Mouse (Mus musculus) adrenal gland, adult (tissue): ENCODE data around the gene Iqub.

Experiments used
- DNase-seq, 2 experiments: peaks; one replicate each; pipeline ENCODE4 v3.0.0; 2022 to 2023; ENCODE audit warnings: low spot score in 1 of 2; ENCODE audit not compliant: inconsistent age in 2 of 2

Iqub gene

DNA sequence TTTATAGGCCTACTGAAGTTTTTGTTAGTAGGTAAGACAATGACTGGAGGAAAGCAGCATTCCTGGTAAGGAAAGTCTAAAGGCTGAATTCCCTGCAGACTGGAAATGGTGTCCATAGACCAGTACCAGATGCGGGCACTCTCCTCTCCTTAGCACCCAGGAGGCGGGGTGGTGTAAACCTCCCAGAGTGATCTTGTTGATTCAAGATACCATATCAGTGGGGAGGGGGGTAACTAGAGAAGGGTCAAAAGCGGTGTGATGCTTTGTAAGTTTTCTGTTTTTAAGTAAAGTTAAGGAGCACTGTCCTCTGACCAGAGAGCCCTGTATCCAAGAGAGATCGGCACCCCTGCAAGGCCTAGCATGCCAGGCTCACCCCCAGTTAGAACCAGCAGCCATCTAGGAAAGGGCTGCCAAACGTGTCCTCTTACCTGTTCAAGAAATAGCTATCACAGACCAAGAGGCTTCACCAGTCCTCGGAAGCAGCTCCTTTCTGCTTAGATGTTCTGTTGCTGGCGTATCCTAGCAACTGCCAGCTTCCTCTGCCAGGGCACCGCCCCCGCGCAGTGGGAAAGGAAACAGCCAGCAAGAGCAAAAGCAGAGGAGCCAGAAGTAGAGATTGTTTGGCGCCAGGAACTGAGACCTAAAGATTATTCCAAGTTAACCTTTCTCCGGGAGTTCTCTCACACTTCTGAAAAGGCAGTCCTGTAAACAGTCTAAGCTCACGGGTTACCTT is at the start of gene Iqub:
Gene Iqub, minus strand, starts transcription at position 516 of the 733 bp plus-strand sequence.
- DNase-seq = peak; percentile 52 to 79

DNA sequence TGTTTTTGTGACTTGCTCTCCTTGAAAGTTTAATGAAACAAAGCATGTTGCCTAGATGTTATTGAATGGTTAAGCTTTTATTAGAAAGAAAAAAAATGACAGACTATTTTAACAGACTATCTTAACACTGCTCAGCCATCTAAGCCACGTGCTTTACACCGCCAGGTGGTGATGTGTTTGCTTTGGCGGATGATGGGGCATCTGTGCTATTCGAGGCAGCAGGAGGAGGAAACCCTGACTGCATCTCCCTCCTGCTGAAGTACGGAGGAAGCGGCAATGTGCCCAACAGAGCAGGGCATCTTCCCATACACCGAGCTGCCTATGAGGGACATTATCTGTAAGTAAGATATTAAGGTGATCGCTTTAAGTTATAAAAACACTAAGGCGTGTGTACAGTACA is 49.2 kb upstream of the Iqub start:
- no peak for DNase-seq

DNA sequence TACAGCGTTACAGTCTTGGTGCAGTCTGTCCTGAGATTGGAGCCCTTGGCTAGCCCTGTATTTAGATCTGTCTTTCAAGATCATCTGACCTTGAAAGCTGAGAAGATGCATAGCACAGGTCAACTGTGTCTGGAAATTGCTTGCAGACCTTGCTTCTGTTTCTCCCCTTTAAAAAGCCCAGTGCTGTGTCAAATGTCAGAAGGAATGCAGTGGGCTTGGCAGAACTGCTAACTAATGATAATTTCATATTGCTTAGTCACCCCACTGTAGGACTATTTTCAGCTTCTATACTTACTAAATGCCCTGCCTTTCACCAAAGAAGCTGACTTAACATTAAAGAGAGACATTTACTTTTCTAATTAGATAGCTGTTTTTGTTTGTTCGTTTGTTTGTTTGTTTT is 40.6 kb upstream of the Iqub start:
- DNase-seq = no peak

DNA sequence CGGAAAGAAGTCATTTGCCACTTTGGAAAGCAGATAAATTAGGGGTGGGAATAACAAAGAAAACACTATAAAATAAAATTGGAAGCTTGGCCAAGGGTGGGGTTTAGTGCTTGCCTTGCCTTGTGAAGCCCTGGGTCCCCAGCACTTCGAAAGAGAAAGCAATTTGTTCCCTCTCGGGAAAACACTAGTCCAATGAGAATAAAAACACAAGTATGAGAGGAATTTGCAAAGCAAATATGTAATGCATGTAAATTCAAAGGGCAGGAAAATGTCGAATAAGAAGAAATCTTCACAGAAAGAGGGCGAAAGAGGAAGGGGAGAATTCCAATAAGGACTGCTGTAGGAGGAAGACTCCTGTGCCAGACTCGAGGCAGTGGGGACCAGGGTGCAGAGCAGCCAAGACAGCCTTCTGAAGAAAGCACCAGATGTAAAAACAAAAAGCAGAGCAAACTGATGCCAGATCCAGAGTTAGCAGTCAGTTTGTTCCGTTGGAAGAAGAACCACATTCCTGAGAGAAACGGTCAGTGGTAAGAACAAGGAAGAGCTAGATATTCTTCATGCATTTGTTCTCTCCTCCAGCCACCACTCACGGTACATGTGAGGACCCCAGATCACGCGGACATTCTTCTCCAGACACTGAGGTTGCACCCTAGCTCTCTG is 39.7 kb upstream of the Iqub start:
- DNase-seq = peak in 1 of 2 experiments; percentile 21

DNA sequence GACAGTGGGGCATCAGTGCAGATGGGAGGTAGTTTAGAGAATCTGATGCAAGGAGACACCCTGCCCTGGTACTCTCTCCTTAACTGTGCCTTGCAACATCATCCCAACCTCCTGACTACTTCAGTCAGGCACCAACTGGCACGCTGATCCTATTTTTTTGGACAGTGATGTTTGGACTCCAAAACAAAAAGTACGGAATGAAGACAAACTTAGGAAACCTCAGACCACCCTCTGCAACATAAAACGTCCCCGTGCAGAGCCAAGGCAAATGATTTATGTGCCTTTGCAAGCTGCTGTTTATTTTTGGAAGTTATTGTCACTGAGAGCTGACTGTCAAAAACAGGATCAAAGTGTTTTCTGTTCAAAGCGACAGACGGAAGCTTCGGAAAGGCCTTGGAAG is 37.2 kb upstream of the Iqub start:
- peak in 1 of 2 experiments; percentile 32 for DNase-seq

DNA sequence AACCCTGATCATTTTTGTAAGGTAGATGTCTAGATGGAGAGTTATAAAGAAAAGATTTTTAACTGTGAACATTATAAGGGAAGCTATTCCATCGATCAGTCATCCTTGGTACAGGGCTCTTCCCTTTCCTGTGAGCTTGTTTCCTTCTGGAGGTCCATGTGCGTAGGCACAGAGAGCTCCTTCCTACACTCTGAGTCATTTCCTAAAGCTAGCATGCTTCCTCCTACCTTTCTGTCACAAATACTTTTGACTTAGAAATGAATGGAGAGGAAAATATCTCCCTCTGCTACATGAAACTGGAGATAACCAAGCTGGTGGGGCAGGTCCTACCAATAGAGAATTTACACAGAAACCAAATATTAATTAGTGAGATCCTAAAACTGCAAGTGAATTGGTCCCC is 34.9 kb upstream of the Iqub start:
- DNase-seq = no peak

DNA sequence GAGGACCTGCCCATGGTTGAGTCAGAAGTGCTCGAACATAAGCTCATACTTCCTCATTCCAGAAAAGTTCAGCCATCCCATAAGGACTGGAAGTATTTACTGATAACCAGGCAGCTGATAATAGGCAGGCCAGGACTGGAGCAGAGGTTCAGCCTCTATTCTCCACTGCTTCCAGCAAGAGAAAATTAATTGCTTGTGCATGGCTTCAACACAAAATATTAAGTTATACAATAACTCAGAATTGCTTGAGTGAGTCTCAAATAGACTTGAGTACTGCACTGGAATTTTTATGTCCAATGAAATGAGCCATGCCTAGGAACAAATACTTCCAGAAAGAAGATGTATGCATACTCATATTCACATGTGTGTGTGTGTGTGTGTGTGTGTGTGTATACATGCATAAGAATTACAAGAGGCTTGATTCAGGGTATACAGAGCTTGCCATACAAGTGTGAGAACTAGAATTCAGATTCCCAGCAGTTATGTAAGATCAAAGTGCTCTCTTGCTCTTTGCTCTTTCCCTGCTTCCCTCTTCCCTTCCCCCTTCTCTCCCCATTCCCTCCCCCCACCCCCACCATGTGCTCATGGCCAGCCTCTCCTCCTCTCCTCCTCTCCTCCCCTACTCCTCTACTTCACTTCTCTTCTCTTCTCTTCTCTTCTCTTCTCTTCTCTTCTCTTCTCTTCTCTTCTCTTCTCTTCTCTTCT is 32.0 kb upstream of the Iqub start:
- no peak for DNase-seq

DNA sequence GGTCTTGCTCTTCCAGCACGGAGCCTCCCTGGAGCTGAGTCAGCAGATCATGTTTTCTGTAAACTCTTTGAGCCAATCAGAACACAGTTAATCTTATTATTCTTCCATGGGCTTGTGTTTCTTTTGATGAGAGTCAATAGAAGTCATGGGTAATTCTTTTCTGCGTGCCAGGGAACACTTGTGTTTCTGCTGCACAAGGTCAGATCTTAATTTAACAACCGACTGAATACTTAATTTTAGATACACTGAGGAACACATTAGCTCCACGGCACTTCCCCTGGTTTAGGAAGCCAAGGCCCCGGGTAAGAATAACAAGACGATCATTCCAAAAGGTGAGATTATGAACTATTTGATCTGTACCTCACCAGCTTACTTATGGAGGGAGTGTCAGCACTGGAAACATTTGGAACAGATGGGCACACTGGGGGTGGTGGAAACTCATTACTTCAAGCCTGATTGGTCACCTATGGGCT is 28.3 kb upstream of the Iqub start:
- DNase-seq = no peak

DNA sequence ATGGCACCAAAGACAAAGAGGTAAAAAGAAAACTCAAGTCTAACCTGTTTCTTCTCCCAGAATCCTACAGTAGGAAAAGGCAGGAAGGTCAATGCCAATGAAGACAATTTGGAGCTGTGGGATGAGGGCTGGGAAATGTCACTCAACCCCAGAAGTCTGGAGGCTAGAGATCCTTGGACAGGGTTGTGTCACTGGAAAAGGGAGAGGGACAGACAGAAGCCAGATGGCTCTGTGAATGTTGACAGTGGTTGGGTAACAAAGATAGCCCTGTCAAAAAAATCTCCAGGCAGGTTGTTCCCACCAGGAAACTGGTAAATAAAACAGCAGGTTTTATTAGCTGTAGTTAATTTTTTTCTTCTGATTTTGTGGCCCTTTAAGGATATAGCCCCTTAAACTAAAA is 27.5 kb upstream of the Iqub start:
- DNase-seq = no peak

DNA sequence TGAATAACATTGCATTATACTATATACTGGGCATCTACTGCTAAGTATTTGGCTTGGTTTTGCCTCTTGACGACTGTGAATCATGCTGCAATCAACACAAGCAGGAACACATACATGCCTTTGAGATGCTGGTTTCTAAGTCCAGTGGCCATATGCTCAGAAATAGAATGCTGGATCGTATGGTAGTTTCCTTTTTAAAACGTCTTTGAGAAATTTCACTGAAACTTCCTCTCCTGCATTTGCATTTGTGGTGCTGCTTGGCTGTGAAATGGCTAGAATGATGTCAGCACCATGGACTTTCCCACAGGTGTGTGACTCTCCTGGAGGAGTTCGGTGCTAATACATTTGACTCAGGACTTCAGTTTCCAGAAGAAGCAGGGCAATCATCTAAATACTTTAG is 25.2 kb upstream of the Iqub start:
- no peak for DNase-seq

DNA sequence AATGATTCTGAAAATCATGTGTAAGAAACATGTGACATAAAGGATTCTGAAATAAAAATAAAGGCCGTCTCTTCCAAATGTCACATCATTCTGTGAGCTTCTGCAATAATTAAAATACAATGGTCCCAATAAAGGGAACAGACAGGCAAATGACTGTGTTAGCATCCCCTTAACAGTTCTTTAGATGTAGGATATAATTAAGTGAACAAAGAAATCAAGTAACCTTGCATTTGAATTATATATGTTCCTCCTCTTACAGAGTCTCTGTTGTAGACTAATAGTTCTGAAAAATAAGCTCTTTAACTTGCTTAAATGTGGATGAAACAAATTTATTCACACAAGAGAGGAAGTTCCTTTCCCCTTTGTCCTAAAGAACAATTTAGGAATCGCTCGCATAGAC is 23.6 kb upstream of the Iqub start:
- no peak for DNase-seq

DNA sequence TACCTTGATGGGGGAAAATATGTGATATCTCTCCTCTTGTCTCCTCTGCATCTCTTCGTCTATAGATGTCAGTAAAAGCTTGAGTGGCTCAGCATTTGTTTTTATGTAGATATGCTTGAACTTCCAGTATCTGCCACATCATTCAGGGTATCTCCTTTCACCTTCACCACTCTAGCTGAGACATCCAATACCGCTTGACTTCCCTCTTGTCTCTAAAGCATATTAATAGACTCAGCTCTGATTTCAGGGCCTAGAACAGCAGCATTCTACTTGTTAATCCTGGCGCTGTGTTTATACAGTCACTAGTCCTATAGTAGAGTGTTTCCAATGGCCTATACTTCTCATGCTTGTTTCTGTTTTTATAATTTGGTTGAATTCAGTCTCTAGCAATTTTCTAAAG is 17.9 kb upstream of the Iqub start:
- no peak for DNase-seq

DNA sequence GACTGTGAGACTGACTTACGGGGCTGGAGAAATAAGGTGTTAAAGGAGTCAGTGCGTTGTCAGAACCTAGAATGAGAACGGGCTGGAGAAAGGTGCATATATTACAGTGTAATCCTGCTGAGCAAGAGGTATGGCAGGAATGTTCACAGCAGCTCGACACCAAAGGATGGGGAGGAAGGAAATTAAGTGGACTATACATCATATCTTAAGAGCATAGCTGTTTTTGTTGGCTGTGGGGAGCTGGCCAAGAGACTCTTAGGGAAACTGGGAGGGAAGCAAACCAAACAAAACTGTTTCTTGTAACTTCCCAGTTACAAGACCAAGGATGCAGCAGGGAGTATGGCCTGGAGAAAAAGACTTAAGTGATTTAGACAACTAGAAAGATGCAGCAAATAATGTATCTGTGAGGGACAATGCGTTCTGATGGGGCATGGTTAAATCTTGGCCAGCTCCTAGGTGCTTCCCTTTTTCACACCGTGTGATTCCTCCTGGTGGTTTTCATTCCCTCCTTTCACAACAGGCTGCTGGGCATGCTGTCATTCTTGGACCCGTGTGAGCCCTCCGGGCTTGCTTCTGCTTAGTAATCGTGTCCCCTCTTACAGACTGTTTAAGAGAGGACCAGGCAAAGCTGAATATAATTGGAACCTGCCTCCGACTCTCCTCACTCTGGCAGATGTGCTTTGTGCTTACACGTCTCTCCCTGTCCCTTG is 16.0 kb upstream of the Iqub start:
- DNase-seq = peak in 1 of 2 experiments; percentile 26

DNA sequence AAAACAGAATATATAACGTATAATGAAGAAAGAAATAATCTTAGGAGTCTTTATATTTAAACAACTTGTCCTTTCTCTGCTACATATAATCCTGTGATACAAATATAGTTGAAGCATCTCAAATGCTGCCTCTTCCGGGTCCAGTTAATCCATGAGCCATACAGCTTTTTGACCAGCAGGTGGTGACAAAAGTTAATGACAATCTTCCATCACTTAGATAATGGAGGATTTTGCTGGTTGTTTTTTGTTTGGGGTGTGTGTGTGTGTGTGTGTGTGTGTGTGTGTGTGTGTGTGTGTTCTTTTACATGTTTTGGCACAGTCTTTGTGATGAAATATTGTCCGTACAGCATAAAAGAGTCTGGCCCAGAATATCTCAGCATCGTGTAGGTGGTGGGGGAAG is 15.3 kb upstream of the Iqub start:
- DNase-seq = peak; percentile 29 to 82

DNA sequence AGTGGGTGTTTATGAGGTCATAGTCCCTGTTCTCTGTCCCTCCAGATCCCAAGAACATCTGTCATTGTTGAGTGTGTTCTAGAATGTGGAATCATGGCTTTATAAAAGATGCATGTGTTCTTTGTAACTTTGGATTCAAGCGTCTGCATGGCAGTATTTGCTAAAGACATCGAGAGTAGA is 13.1 kb upstream of the Iqub start, which contains the start of gene Asb15:
Gene Asb15, plus strand, starts transcription at position 81 of the 180 bp plus-strand sequence.
- no peak for DNase-seq

DNA sequence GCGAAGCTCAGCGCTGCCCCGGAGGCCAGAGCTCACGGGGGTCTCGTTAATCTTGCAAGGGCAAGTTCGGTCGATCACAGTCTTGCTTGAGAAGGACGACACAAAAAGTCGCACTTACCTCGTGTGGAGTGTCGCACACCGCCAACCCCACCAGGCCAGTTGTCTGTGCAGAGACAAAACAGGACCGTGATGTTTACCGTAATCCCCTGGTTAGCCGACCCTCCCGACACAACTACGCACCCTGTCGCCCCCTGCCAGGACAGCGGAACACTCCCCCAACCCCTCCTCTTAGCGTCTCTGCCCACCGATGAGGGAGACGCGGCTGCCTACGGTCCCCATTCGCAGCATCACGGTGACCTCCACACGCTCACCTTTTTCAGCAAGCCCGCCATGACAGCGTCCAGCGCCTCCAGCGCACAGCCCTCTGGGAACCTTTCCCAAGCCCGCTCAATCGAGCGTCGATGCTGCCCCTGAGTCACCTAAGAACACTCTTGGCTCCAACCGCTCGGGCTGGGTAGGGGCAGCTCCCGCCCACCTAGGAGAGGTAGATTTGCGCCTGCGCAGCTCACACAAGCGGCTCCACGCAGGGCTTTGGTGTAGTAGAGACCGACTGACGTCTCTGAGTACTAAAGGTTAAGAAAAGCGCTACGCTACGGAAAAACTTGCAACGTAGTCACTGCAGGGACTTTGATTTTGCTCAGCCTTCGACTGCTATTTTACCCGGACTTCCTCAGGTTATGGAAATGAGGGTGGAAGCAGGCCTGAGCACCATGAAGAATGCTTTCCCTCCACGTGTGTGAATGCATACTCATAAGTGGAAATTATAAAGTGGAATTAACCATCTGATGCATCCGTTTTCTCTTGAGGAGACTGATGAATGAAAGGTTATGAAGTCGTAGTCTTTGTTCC is 12.5 kb upstream of the Iqub start, which contains the start of gene Ndufa5:
Gene Ndufa5, minus strand, starts transcription at position 859 of the 909 bp plus-strand sequence.
- peak; percentile 95 to 97 for DNase-seq

DNA sequence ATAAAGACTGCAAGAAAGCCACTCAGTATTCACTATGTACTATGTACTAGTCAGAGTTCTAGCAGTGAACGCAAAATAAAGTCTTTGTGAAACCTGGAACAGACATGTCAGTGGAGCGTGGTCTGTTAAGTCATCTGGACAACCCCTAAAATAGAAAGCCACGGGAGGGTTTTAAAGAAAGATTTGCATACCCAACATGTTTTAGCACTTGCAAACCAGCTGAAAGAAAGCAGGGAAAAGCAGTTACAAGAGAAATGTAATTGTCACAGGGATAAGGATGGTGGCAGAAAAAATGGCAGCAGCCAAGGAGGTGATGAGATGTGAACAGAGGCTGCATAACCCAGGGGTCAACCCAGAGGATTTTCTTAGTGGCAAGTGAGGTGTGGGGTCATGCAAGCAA is 10.8 kb upstream of the Iqub start:
- DNase-seq = no peak

DNA sequence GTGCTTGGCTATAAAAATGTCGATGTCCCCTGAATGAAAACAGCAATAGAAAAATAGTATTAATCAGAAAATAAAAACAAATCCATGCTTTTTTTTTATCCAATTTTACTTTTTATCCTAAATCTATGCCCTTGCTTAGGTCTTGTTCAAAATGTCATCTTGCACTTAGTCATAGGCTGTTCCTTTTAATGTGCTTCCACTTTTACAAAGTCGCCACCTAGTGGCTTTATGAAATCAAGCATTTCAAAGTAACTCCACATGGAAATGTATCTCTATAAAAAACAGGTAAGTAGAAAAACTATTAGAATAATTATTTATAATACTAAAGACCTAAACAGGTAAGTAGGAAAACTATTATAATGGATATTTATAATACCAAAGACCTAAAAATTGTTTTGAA is 1.3 kb upstream of the Iqub start:
- peak in 1 of 2 experiments; percentile 54 for DNase-seq

DNA sequence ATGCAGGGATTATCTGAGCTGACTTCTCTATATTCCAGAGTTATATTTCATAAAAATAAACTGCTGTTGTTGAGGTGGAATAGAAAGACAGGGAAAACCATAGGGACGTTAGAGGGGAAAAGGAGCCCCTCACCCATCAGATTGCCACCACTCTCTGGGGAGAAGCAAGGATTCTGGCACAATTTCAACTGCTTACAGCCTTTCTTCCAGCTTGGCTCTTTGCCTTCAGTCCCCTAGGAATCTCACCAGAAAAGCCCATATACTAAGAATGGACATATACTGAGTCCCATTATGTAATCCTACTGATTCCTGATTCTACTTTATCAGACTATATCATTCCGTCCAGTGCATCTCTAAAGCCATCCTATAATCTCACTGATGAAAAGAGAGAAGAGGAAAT is 10.7 kb downstream of the Iqub start:
- no peak for DNase-seq

DNA sequence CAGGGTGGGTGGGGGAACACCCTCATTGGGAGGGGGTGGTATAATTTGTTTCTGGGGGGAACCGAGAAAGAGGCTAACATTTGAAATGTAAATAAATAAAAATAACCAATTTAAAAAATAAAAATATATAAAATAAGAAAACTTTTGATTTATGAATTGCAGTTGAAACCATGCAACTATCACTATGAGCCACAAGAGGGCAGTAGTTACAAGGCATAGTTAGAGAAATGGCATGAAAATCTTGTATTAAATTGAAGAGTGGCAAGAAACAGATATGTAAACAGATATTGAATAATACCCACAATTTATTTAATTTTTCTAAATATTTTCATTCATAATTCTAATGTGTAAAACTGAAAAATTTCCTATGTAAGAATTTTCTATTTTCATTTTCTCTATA is 24.5 kb downstream of the Iqub start:
- DNase-seq = no peak

DNA sequence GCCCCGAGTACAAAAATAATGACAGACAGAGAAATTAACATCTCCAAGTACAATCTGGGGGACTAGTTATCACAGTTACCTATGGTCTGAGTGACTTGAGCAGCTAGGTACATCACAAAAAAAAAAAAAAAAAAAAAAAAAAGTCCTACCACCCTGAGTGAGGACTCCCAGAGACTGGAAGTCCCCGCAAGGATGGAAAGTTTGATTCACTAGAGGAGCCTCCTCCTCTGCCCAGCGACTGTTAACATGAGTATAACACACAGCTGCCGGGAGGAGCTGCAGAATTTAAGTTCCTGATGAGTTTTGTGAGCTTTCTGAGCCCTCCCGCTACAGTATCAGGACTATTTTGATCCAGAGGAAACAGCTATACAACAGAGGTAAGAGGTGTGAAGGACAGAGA is 28.3 kb downstream of the Iqub start:
- no peak for DNase-seq
